Mouse (Mus musculus) testis, adult 2 months (tissue): ENCODE data around the gene Mknk2.

Source experiments
- CTCF ChIP-seq: fragments of 200-500 bp; IDR thresholded peaks from 2 replicates; pipeline ENCODE4 v1.5.1; 2012; ENCODE audit warnings: low read depth, mild to moderate bottlenecking, inconsistent platforms, low read length, moderate library complexity; ENCODE audit not compliant: control insufficient read depth, insufficient read depth, insufficient replicate concordance
- POLR2A ChIP-seq: fragments of 200-500 bp; IDR thresholded peaks from 2 replicates; pipeline ENCODE4 v1.6.1; 2012; ENCODE audit warnings: low read depth, mild to moderate bottlenecking, inconsistent platforms, low read length, moderate library complexity; ENCODE audit not compliant: control insufficient read depth

- TF ChIP-seq CTCF (no peak; the same call in 1 of the 2 replicates), POLR2A (peak; percentile 56)
These were observed 24.9 kb upstream of the Mknk2 start for GRCm38 (mm10) chr10:80702536-80703390.
